Mouse (Mus musculus) CH12.LX (cell line): ENCODE measurements at regions not wholly inside any gene's neighbourhood (a gene's known extent, or its start where the extent isn't known, plus 50 kb on each side); places are given as distances from the start of the nearest gene placed in this dataset.

ENCODE experiments used
- DNase-seq: peaks from one replicate; pipeline ENCODE4 v3.0.0-alpha.2; 2013; ENCODE audit errors: extremely low read depth
- H3K27ac ChIP-seq: 2 replicates; pipeline ENCODE4 v1.5.1; 2012; ENCODE audit warnings: low read depth, mild to moderate bottlenecking, control low read depth, moderate library complexity; ENCODE audit not compliant: insufficient read depth
- H3K27me3 ChIP-seq: replicated peaks from 2 replicates; pipeline ENCODE3; 2012; ENCODE audit warnings: inconsistent platforms
- H3K36me3 ChIP-seq, 2 experiments: replicated peaks in 1 of 2; 2 replicates each; pipeline versions ENCODE3 to v1.6.1; 2012; ENCODE audit warnings: inconsistent platforms in 1 of 2, low read length in 1 of 2, mild to moderate bottlenecking in 1 of 2, mixed read lengths in 1 of 2, moderate library complexity in 1 of 2; ENCODE audit not compliant: control insufficient read depth in 1 of 2, insufficient read depth in 1 of 2
- H3K4me1 ChIP-seq, 2 experiments: 2 replicates each; pipeline ENCODE4 v1.6.1; 2012; ENCODE audit warnings: inconsistent platforms in 1 of 2, moderate library complexity in 1 of 2; ENCODE audit not compliant: insufficient read depth in 2 of 2, control insufficient read depth in 1 of 2
- H3K4me2 ChIP-seq: 2 replicates; pipeline ENCODE4 v1.6.1; 2012; ENCODE audit warnings: low read depth, mild to moderate bottlenecking, control low read depth; ENCODE audit not compliant: poor library complexity, insufficient read depth, severe bottlenecking
- H3K4me3 ChIP-seq, 3 experiments: fragments of 150-350 bp in 1 of 3; sonication (generic) in 1 of 3; replicated peaks in 1 of 3; 2 replicates each; pipeline versions ENCODE3 to v1.5.1; 2011 to 2012; ENCODE audit warnings: low read depth in 2 of 3, low read length in 2 of 3, mild to moderate bottlenecking in 2 of 3, moderate library complexity in 2 of 3, control low read depth in 1 of 3, improper control_type of control experiment in 1 of 3, inconsistent platforms in 1 of 3, mixed read lengths in 1 of 3; ENCODE audit not compliant: poor library complexity in 1 of 3
- H3K79me2 ChIP-seq: replicated peaks from 2 replicates; pipeline ENCODE4 v1.6.1; 2012; ENCODE audit warnings: mild to moderate bottlenecking, moderate library complexity; ENCODE audit not compliant: control insufficient read depth, poor library complexity, insufficient read depth, severe bottlenecking; ENCODE audit errors: extremely low read depth
- H3K9ac ChIP-seq: 2 replicates; pipeline ENCODE4 v1.6.1; 2012; ENCODE audit warnings: low read depth, mild to moderate bottlenecking, control low read depth, moderate library complexity; ENCODE audit not compliant: insufficient read depth
- H3K9me3 ChIP-seq: replicated peaks from 2 replicates; pipeline ENCODE3; 2012; ENCODE audit warnings: low read length, inconsistent platforms, mixed read lengths
- CHD1 ChIP-seq: IDR thresholded peaks from 2 replicates; pipeline ENCODE4 v1.6.1; 2012; ENCODE audit warnings: low read depth, low read length, improper control_type of control experiment, inconsistent platforms
- E2F4 ChIP-seq: IDR thresholded peaks from 2 replicates; pipeline ENCODE4 v1.6.1; 2011; ENCODE audit warnings: low read depth, low read length, improper control_type of control experiment; ENCODE audit not compliant: insufficient replicate concordance
- GABPA ChIP-seq: IDR thresholded peaks from 2 replicates; pipeline ENCODE4 v1.6.1; 2012; ENCODE audit warnings: low read depth, low read length, improper control_type of control experiment, inconsistent platforms; ENCODE audit not compliant: insufficient replicate concordance
- JUN ChIP-seq: IDR thresholded peaks from 2 replicates; pipeline ENCODE4 v1.6.1; 2011; ENCODE audit warnings: low read depth, mild to moderate bottlenecking, low read length, improper control_type of control experiment, moderate library complexity; ENCODE audit not compliant: insufficient read depth
- MAZ ChIP-seq: IDR thresholded peaks from 2 replicates; pipeline ENCODE4 v1.6.1; 2012; ENCODE audit warnings: low read depth, mild to moderate bottlenecking, inconsistent platforms, low read length, improper control_type of control experiment, moderate library complexity
- NRF1 ChIP-seq: IDR thresholded peaks from 2 replicates; pipeline ENCODE4 v1.6.1; 2014; ENCODE audit warnings: low read depth, mild to moderate bottlenecking, inconsistent platforms, low read length, improper control_type of control experiment, moderate library complexity
- POLR2A ChIP-seq: IDR thresholded peaks from 2 replicates; pipeline ENCODE4 v1.6.1; 2011; ENCODE audit warnings: low read depth, mild to moderate bottlenecking, improper control_type of control experiment, low read length
- dilution Hi-C: fragments of 300-500 bp; cut with MboI; formaldehyde crosslinking; loops from 2 replicates; pipeline ENCODE4 v1.14.3; 2020; ENCODE audit warnings: low sequenced_read_pairs; ENCODE audit not compliant: extremely low pct_unique_long_range_greater_than_20kb, extremely low pct_ligation_motif_present
- in situ Hi-C: fragments of 300-500 bp; cut with MboI; formaldehyde crosslinking; loops from 3 replicates; pipeline ENCODE4 v1.14.3; 2019; ENCODE audit warnings: low sequenced_read_pairs, low pct_ligation_motif_present, low pct_unique_long_range_greater_than_20kb, mixed read lengths

DNA sequence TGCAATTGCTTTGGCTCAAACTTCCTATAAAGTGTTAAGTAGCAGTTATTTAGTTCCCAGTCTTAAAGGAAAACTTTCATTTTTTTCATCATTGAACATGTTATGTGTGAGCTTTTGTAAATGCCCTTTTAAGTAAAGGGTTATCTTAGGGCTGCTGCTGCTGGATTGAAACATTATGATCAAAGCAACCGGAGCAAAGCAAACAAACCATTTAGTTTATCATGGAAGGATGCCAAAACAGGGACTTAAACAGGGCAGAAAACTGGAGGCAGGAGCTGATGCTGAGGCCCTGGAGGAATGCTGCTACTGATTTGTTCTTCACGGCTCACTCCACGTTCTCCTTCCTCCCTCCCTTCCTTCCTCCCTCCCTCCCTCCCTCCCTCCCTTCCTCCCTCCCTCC is 111.3 kb upstream of the Nr2f1 start:
- in situ Hi-C loops: no loop called here
- dilution Hi-C loops: no loop called here
- no peaks in the 10 kb centered on the region for H3K36me3 ChIP-seq

More for the DNA sequence above, 111.3 kb upstream of the Nr2f1 start:
- H3K27ac ChIP-seq: no peak overlapping the region
- no peak overlapping the region for H3K4me3 ChIP-seq
- H3K4me2 ChIP-seq: no peak overlapping the region
- no peak for DNase-seq
- no peaks in the 10 kb centered on the region for H3K4me1 ChIP-seq
- no peaks in the 10 kb centered on the region for H3K79me2 ChIP-seq
- no peaks in the 10 kb centered on the region for H3K9me3 ChIP-seq
- no peak overlapping the region for H3K9ac ChIP-seq
- H3K27me3 ChIP-seq: no peaks in the 10 kb centered on the region
- TF ChIP-seq POLR2A (no peak), GABPA (no peak), MAZ (no peak), CHD1 (no peak), NRF1 (no peak), JUN (no peak), E2F4 (no peak)
